Mouse (Mus musculus) stomach, postnatal 0 days (tissue): Measurements from ENCODE around the gene Hsd17b1. TPM values are rescaled to one million over a fixed set of nuclear protein-coding genes. Genes with fewer than 3 reads are reported as not detected.

Source experiments
- ATAC-seq: fragments of 200-750 bp; cut with Nextera tagmentation; 2 replicates; pipeline ENCODE4 v1.8.0; 2017; ENCODE audit not compliant: low FRiP score, low TSS enrichment
- DNase-seq: peaks from one replicate; pipeline ENCODE4 v3.0.0-alpha.2; 2016; ENCODE audit warnings: low spot score
- H3K27ac ChIP-seq: fragments of 300-500 bp; sonication (generic); replicated peaks from 2 replicates; pipeline ENCODE4 v1.5.1; 2014; ENCODE audit warnings: mild to moderate bottlenecking, control low read depth
- H3K27me3 ChIP-seq: fragments of 300-500 bp; sonication (generic); 2 replicates; pipeline ENCODE4 v1.6.1; 2014; ENCODE audit warnings: low read length; ENCODE audit not compliant: control insufficient read depth, insufficient read depth
- H3K36me3 ChIP-seq: fragments of 300-500 bp; sonication (generic); 2 replicates; pipeline ENCODE4 v1.6.1; 2014; ENCODE audit warnings: low read length, mixed read lengths; ENCODE audit not compliant: control insufficient read depth, insufficient read depth
- H3K4me1 ChIP-seq: fragments of 300-500 bp; sonication (generic); replicated peaks from 2 replicates; pipeline ENCODE4 v1.6.1; 2014; ENCODE audit warnings: antibody characterized with exemption; ENCODE audit not compliant: control insufficient read depth, insufficient read depth
- H3K4me2 ChIP-seq: fragments of 300-500 bp; sonication (generic); replicated peaks from 2 replicates; pipeline ENCODE4 v1.6.1; 2014; ENCODE audit warnings: low read depth, mild to moderate bottlenecking, control low read depth, moderate library complexity
- H3K4me3 ChIP-seq: fragments of 300-500 bp; sonication (generic); 2 replicates; pipeline ENCODE4 v1.5.1; 2014; ENCODE audit warnings: low read depth, low read length, control low read depth
- H3K9ac ChIP-seq: fragments of 300-500 bp; sonication (generic); 2 replicates; pipeline ENCODE4 v1.6.1; 2014; ENCODE audit warnings: mild to moderate bottlenecking, low read length, control low read depth, mixed read lengths
- H3K9me3 ChIP-seq: fragments of 300-500 bp; sonication (generic); 2 replicates; pipeline ENCODE4 v1.6.1; 2016; ENCODE audit warnings: low read length; ENCODE audit not compliant: control insufficient read depth
- CTCF ChIP-seq: IDR thresholded peaks from 2 replicates; pipeline ENCODE4 v1.5.1; 2016; ENCODE audit warnings: antibody characterized with exemption, low read depth, mild to moderate bottlenecking, moderate library complexity
- EP300 ChIP-seq: optimal IDR thresholded peaks from 2 replicates; pipeline ENCODE3; 2016; ENCODE audit warnings: antibody characterized with exemption
- WGBS: fragments of 180-500 bp; shearing (Covaris S2); extraction: QIAGEN DNeasy Blood & Tissue Kit; methylation state at CpG from one replicate; pipeline ENCODE4 v1.1.7; 2014; 5-methylcytosine and 5-hydroxymethylcytosine counted together
- polyA plus RNA-seq: library from polyadenylated mRNA; unstranded; fragments of >200 nt; fragmentation: Nextera tagmentation; extraction: Ambion mirVana; gene quantifications from 2 replicates; pipeline ENCODE4 v1.2.1, GENCODE M21; 2015

Hsd17b1 gene
- 0.08 TPM in 1 of 2 replicates, not detected in the other for polyA plus RNA-seq

DNA sequence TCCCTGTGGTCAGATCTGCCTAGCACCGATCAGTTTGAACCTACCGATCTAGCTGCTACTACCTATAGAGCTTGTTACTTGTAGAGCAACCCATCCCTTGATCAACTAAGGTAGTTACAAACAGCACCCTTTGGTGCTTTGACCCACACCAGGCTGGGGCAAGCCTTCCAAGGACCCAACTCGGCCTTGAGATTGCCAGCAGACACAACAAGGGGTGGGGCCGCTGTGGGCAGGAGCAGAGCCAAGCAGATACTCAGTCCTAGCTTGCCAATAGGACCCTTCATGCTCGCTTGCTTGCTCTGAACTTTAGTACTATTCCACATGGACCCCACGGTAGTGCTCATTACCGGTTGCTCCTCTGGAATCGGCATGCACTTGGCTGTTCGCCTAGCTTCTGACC is at the start of gene Hsd17b1:
Gene Hsd17b1 (plus strand): TSS at position 291 of the 400 bp plus-strand sequence.
- H3K4me1 ChIP-seq: no peaks in the 10 kb centered on the region; the same call in 1 of the 2 replicates
- ATAC-seq (no peak), DNase-seq (no peak)
- H3K9me3 ChIP-seq: no peaks in the 10 kb centered on the region
- WGBS: 74% methylated on average over 9 of the region's 9 CpGs
- H3K4me2 ChIP-seq: no peak within 1 kb of the TSS
- H3K36me3 ChIP-seq: no peaks in the 10 kb centered on the region
- H3K27ac ChIP-seq: no peak within 1 kb of the TSS
- TF ChIP-seq EP300 (no peak), CTCF (no peak)
- H3K9ac ChIP-seq: no peak within 1 kb of the TSS
- H3K4me3 ChIP-seq: no peak within 1 kb of the TSS
- H3K27me3 ChIP-seq: peaks cover 9% of the 10 kb centered on the region; the same call in 1 of the 2 replicates

DNA sequence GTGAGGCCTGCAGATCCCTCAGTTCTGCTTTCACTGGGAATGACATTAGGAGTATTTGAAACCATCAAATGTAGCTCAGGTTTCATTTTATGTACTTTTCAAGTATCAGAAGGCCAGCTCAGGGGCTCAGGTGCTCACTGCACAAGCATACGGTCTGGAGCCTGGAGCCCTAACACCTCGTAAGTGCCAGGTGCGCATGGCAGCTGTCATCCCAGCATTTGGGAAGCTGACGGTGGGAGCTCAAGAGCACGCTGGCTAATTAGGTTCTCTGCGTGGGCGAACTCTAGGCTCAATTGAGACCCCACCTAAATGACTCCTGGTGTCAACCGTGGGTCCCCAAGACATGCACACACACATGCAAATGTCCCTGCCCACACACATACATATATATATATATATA is 48.9 kb upstream of the Hsd17b1 start:
- Histone ChIP-seq H3K4me3 (no peak overlapping the region), H3K4me2 (no peak overlapping the region), H3K9me3 (no peaks in the 10 kb centered on the region), H3K36me3 (peaks cover 13% of the 10 kb centered on the region), H3K27me3 (no peaks in the 10 kb centered on the region), H3K27ac (no peak overlapping the region), H3K9ac (no peak overlapping the region), H3K4me1 (no peaks in the 10 kb centered on the region)
- ATAC-seq (no peak), DNase-seq (no peak)
- TF ChIP-seq EP300 (no peak), CTCF (no peak)
- 90% methylated on average over 8 of the region's 8 CpGs for WGBS

DNA sequence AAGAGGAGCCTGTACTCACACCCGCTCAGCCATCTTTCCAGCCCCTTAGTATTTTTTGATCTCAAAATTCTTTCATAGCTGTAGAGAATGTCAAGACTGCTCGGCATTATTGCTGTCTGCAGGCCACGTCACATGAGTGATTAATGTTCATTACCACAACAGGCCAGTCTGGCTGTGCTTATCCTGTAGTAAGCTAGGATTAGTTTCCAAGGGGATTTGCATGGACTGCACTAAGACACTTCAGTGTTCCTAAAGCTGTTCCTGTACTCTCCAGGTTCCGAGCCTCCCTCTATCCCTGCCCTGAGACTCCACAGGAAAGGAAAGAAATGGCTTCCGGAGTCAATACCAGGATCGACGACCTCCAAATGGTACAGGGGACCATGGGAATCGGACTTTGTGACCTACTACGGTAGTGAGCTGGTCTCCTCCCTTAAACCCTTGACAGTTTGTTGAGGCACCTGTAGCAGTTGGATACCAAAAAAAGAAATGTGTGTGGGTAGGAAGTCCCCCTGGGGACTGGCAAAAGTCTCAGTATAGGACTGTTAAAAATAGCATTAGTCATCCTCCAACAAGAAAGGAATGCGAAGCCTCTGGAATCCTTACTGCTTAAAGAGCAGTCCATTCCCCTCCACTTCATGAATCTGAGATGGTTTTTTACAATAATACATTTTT is 47.9 kb upstream of the Hsd17b1 start:
- 66% methylated on average over 10 of the region's 10 CpGs for WGBS
- ATAC-seq (no peak), DNase-seq (no peak)
- H3K27ac ChIP-seq: 0 out of 2 replicates have a peak overlapping the region, but pooled peaks have one; percentile 8
- no peak overlapping the region for H3K9ac ChIP-seq
- H3K9me3 ChIP-seq: no peaks in the 10 kb centered on the region
- TF ChIP-seq EP300 (no peak), CTCF (no peak)
- no peaks in the 10 kb centered on the region for H3K4me1 ChIP-seq
- H3K36me3 ChIP-seq: peaks cover 13% of the 10 kb centered on the region
- no peak overlapping the region for H3K4me2 ChIP-seq
- H3K4me3 ChIP-seq: no peak overlapping the region
- no peaks in the 10 kb centered on the region for H3K27me3 ChIP-seq

DNA sequence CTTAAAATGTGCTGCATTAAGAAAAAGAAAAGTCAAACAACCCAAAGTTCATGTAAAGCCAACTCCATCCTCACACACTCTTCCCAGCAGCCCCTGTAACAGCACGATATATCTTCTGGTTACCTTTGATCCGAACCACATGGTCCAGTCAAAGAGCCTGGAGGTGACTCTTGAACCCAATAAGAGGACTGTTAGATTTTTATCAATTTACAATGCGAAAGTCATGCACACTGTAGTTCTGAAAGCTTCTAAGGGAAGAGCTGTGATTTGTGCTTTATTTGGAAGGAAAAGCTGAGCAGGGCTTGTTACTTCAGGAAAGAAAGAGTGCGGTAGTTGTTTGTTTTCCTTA is 47.4 kb upstream of the Hsd17b1 start:
- Histone ChIP-seq H3K9ac (no peak overlapping the region), H3K4me1 (no peaks in the 10 kb centered on the region), H3K4me2 (no peak overlapping the region), H3K9me3 (no peaks in the 10 kb centered on the region), H3K27me3 (no peaks in the 10 kb centered on the region), H3K27ac (no peak overlapping the region), H3K4me3 (no peak overlapping the region), H3K36me3 (peaks cover 13% of the 10 kb centered on the region)
- DNase-seq (no peak), ATAC-seq (no peak)
- WGBS: 78% methylated on average over 4 of the region's 4 CpGs
- TF ChIP-seq CTCF: no peak
- no peak for TF ChIP-seq EP300

- peaks cover 13% of the 10 kb centered on the region for H3K36me3 ChIP-seq
- no peaks in the 10 kb centered on the region for H3K4me1 ChIP-seq
- TF ChIP-seq EP300 (no peak), CTCF (no peak)
- no peak for DNase-seq
- no peak overlapping the region for H3K4me3 ChIP-seq
- H3K27me3 ChIP-seq: no peaks in the 10 kb centered on the region
- H3K9me3 ChIP-seq: no peaks in the 10 kb centered on the region
- H3K27ac ChIP-seq: no peak overlapping the region
- WGBS: 95% methylated on average over 1 of the region's 1 CpGs
- ATAC-seq: no peak
- no peak overlapping the region for H3K4me2 ChIP-seq
- no peak overlapping the region for H3K9ac ChIP-seq
These were observed 46.7 kb upstream of the Hsd17b1 start for GRCm38 (mm10) chr11:101031470-101031869.

DNA sequence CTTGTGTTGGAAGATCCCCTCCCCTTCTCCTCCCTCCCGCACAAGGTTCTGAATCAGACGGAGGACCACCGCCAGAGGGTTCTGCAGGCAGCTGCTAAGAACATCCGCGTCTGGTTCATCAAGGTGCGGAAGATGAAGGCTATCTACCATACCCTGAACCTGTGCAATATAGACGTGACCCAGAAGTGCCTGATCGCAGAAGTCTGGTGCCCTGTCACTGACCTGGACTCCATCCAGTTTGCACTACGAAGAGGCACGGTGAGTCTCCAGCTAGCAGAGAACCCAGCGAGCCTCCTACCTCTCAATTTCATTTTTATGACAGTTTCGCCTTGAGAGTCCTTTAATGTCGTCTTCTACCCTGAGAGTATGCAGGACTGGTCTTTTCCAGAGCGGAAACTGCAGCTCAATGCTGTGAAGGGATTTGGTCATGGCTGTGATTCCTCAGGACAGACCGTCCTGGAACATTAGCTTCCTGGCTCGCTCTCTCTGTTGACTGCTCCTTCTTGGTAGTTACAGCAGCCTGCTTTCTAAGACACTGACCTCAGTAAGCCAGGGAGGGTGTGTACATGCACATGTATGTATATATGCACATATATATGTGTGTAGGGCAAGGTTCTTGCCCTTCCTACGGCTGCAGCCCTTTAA is 44.2 kb upstream of the Hsd17b1 start:
- no peak overlapping the region for H3K4me3 ChIP-seq
- no peak overlapping the region for H3K4me2 ChIP-seq
- no peaks in the 10 kb centered on the region for H3K4me1 ChIP-seq
- no peak overlapping the region for H3K9ac ChIP-seq
- WGBS: 93% methylated on average over 17 of the region's 17 CpGs
- no peaks in the 10 kb centered on the region for H3K27me3 ChIP-seq
- H3K36me3 ChIP-seq: peaks cover 19% of the 10 kb centered on the region
- DNase-seq: no peak
- ATAC-seq: no peak
- TF ChIP-seq EP300 (no peak), CTCF (no peak)
- H3K27ac ChIP-seq: no peak overlapping the region
- no peaks in the 10 kb centered on the region for H3K9me3 ChIP-seq
